Mouse (Mus musculus) stomach, postnatal 0 days (tissue): ENCODE data around the gene Itga6. TPM values are rescaled to one million over a fixed set of nuclear protein-coding genes. Genes with fewer than 3 reads are reported as not detected.
A peak's percentile ranks its signal among the peaks of the same experiment; 100 is the strongest.

Experiments used
- ATAC-seq: fragments of 200-750 bp; cut with Nextera tagmentation; 2 replicates; pipeline ENCODE4 v1.8.0; 2017; ENCODE audit not compliant: low FRiP score, low TSS enrichment
- DNase-seq: peaks from one replicate; pipeline ENCODE4 v3.0.0-alpha.2; 2016; ENCODE audit warnings: low spot score
- H3K27ac ChIP-seq: fragments of 300-500 bp; sonication (generic); replicated peaks from 2 replicates; pipeline ENCODE4 v1.5.1; 2014; ENCODE audit warnings: mild to moderate bottlenecking, control low read depth
- H3K27me3 ChIP-seq: fragments of 300-500 bp; sonication (generic); 2 replicates; pipeline ENCODE4 v1.6.1; 2014; ENCODE audit warnings: low read length; ENCODE audit not compliant: control insufficient read depth, insufficient read depth
- H3K36me3 ChIP-seq: fragments of 300-500 bp; sonication (generic); 2 replicates; pipeline ENCODE4 v1.6.1; 2014; ENCODE audit warnings: low read length, mixed read lengths; ENCODE audit not compliant: control insufficient read depth, insufficient read depth
- H3K4me1 ChIP-seq: fragments of 300-500 bp; sonication (generic); replicated peaks from 2 replicates; pipeline ENCODE4 v1.6.1; 2014; ENCODE audit warnings: antibody characterized with exemption; ENCODE audit not compliant: control insufficient read depth, insufficient read depth
- H3K4me2 ChIP-seq: fragments of 300-500 bp; sonication (generic); replicated peaks from 2 replicates; pipeline ENCODE4 v1.6.1; 2014; ENCODE audit warnings: low read depth, mild to moderate bottlenecking, control low read depth, moderate library complexity
- H3K4me3 ChIP-seq: fragments of 300-500 bp; sonication (generic); 2 replicates; pipeline ENCODE4 v1.5.1; 2014; ENCODE audit warnings: low read depth, low read length, control low read depth
- H3K9ac ChIP-seq: fragments of 300-500 bp; sonication (generic); 2 replicates; pipeline ENCODE4 v1.6.1; 2014; ENCODE audit warnings: mild to moderate bottlenecking, low read length, control low read depth, mixed read lengths
- H3K9me3 ChIP-seq: fragments of 300-500 bp; sonication (generic); 2 replicates; pipeline ENCODE4 v1.6.1; 2016; ENCODE audit warnings: low read length; ENCODE audit not compliant: control insufficient read depth
- CTCF ChIP-seq: IDR thresholded peaks from 2 replicates; pipeline ENCODE4 v1.5.1; 2016; ENCODE audit warnings: antibody characterized with exemption, low read depth, mild to moderate bottlenecking, moderate library complexity
- EP300 ChIP-seq: optimal IDR thresholded peaks from 2 replicates; pipeline ENCODE3; 2016; ENCODE audit warnings: antibody characterized with exemption
- WGBS: fragments of 180-500 bp; shearing (Covaris S2); extraction: QIAGEN DNeasy Blood & Tissue Kit; methylation state at CpG from one replicate; pipeline ENCODE4 v1.1.7; 2014; 5-methylcytosine and 5-hydroxymethylcytosine counted together
- polyA plus RNA-seq: library from polyadenylated mRNA; unstranded; fragments of >200 nt; fragmentation: Nextera tagmentation; extraction: Ambion mirVana; gene quantifications from 2 replicates; pipeline ENCODE4 v1.2.1, GENCODE M21; 2015

Gene Itga6
- polyA plus RNA-seq, 1 experiment from 2014 or later = 51.9 TPM

GRCm38 (mm10) chr2:71701341-71701740, 44.1 kb upstream of the Itga6 start:
- TF ChIP-seq EP300 = no peak
- no peak for TF ChIP-seq CTCF
- no peaks in the 10 kb centered on the region for H3K27me3 ChIP-seq
- no peaks in the 10 kb centered on the region for H3K9me3 ChIP-seq
- H3K36me3 ChIP-seq = no peaks in the 10 kb centered on the region
- no peak overlapping the region for H3K4me2 ChIP-seq
- no peak overlapping the region for H3K4me3 ChIP-seq
- H3K27ac ChIP-seq = no peak overlapping the region
- ATAC-seq = no peak
- 89% methylated on average over 3 of the region's 3 CpGs for WGBS
- DNase-seq = no peak
- no peaks in the 10 kb centered on the region for H3K4me1 ChIP-seq
- H3K9ac ChIP-seq = no peak overlapping the region

GRCm38 (mm10) chr2:71704309-71704708, 41.1 kb upstream of the Itga6 start:
- H3K4me2 ChIP-seq = no peak overlapping the region
- no peaks in the 10 kb centered on the region for H3K9me3 ChIP-seq
- no peaks in the 10 kb centered on the region for H3K27me3 ChIP-seq
- no peak for ATAC-seq
- no peak overlapping the region for H3K27ac ChIP-seq
- TF ChIP-seq CTCF (no peak), EP300 (no peak)
- no peaks in the 10 kb centered on the region for H3K4me1 ChIP-seq
- no peak overlapping the region for H3K4me3 ChIP-seq
- no peaks in the 10 kb centered on the region for H3K36me3 ChIP-seq
- 46% methylated on average over 5 of the region's 5 CpGs for WGBS
- H3K9ac ChIP-seq = no peak overlapping the region
- no peak for DNase-seq

GRCm38 (mm10) chr2:71708886-71709285, 36.5 kb upstream of the Itga6 start:
- 83% methylated on average over 5 of the region's 5 CpGs for WGBS
- Histone ChIP-seq H3K27me3 (no peaks in the 10 kb centered on the region), H3K9me3 (no peaks in the 10 kb centered on the region), H3K4me1 (no peaks in the 10 kb centered on the region), H3K4me3 (no peak overlapping the region), H3K36me3 (no peaks in the 10 kb centered on the region), H3K27ac (no peak overlapping the region), H3K9ac (no peak overlapping the region), H3K4me2 (no peak overlapping the region)
- TF ChIP-seq CTCF = no peak
- no peak for TF ChIP-seq EP300
- ATAC-seq = no peak
- DNase-seq = no peak

- ATAC-seq (no peak), DNase-seq (no peak)
- Histone ChIP-seq H3K4me2 (no peak overlapping the region), H3K36me3 (no peaks in the 10 kb centered on the region), H3K9me3 (no peaks in the 10 kb centered on the region), H3K9ac (no peak overlapping the region), H3K4me3 (no peak overlapping the region), H3K27ac (no peak overlapping the region), H3K27me3 (no peaks in the 10 kb centered on the region), H3K4me1 (no peaks in the 10 kb centered on the region)
- WGBS = 67% methylated on average over 2 of the region's 2 CpGs
- no peak for TF ChIP-seq EP300
- no peak for TF ChIP-seq CTCF
Measured at GRCm38 (mm10) chr2:71711640-71712039, 33.8 kb upstream of the Itga6 start.

DNA sequence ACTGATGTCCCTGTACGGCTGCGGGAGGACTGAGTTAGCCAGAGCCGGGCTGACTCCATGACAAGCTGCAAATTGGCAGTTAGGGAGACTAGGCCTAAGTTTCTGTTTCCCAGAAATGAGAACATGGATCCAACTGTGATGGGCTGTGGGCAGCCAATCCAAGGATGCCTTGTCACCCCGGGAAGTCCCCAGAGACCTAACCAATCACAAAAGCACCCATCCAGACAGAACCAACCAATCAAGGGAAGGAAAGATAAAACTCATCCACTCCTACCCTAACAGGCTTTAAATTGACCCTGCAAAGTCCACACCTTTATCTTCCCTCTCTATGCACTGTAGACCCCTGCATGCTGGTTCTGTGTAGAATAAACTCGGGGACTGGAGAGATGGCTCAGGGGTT, 31.0 kb upstream of the Itga6 start:
- Histone ChIP-seq H3K4me1 (peaks cover 2% of the 10 kb centered on the region; the same call in 1 of the 2 replicates), H3K27ac (no peak overlapping the region), H3K4me2 (no peak overlapping the region), H3K27me3 (no peaks in the 10 kb centered on the region), H3K9me3 (no peaks in the 10 kb centered on the region), H3K4me3 (no peak overlapping the region), H3K9ac (no peak overlapping the region), H3K36me3 (no peaks in the 10 kb centered on the region)
- no peak for ATAC-seq
- WGBS = 88% methylated on average over 5 of the region's 5 CpGs
- no peak for DNase-seq
- no peak for TF ChIP-seq EP300
- no peak for TF ChIP-seq CTCF

DNA sequence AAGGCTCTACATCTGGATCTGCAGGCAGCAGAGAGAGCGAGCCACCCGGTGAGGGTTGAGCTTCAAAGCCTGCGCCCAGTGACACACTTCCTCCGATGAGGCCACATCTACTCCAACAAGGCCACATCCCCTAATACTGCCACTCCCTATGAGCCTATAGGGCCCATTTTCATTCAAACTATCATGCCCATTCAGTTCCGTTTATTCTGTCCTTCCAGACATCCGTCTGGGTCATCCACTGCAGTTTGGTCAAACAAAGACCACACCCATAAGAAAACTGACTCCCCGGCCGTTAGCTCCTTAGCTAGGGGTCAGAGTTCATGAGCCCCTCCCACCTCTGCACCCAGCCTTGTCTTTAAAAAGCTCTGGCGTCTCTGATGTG, 26.4 kb upstream of the Itga6 start:
- TF ChIP-seq EP300 (no peak), CTCF (no peak)

More for the DNA sequence above, 26.4 kb upstream of the Itga6 start:
- peak; percentile 22 for DNase-seq
- Histone ChIP-seq H3K9me3 (no peaks in the 10 kb centered on the region), H3K27me3 (no peaks in the 10 kb centered on the region), H3K36me3 (no peaks in the 10 kb centered on the region), H3K9ac (no peak overlapping the region), H3K4me1 (peaks cover 2% of the 10 kb centered on the region; the same call in 1 of the 2 replicates), H3K4me3 (no peak overlapping the region), H3K27ac (no peak overlapping the region), H3K4me2 (no peak overlapping the region)
- WGBS = 42% methylated on average over 9 of the region's 9 CpGs
- peak; percentile 21; the same call in 1 of the 2 replicates for ATAC-seq
